Mouse (Mus musculus) thymus, adult 2 months (tissue): Measurements from ENCODE around the gene Rtp4. TPM values are rescaled to one million over a fixed set of nuclear protein-coding genes. Genes with fewer than 3 reads are reported as not detected.

Experiments used
- DNase-seq: peaks from one replicate; pipeline ENCODE4 v3.0.0; 2021
- H3K27ac ChIP-seq: fragments of 200-500 bp; 2 replicates; pipeline ENCODE4 v1.5.1; 2012; ENCODE audit warnings: low read length, control low read depth; ENCODE audit not compliant: control insufficient read depth, insufficient read depth
- H3K27me3 ChIP-seq: fragments of 200-500 bp; 2 replicates; pipeline ENCODE4 v1.6.1; 2012; ENCODE audit warnings: mild to moderate bottlenecking, low read length, moderate library complexity, mixed read lengths; ENCODE audit not compliant: control insufficient read depth, insufficient read depth
- H3K36me3 ChIP-seq: fragments of 200-500 bp; 2 replicates; pipeline ENCODE4 v1.6.1; 2012; ENCODE audit warnings: mild to moderate bottlenecking, low read length, moderate library complexity; ENCODE audit not compliant: control insufficient read depth, insufficient read depth
- H3K4me1 ChIP-seq: fragments of 200-500 bp; replicated peaks from 2 replicates; pipeline ENCODE4 v1.6.1; 2012; ENCODE audit warnings: low read length; ENCODE audit not compliant: control insufficient read depth, insufficient read depth
- H3K4me3 ChIP-seq: fragments of 200-500 bp; 2 replicates; pipeline ENCODE4 v1.5.1; 2012; ENCODE audit warnings: mild to moderate bottlenecking, low read length, control low read depth, moderate library complexity; ENCODE audit not compliant: control insufficient read depth, insufficient read depth
- CTCF ChIP-seq: fragments of 200-500 bp; IDR thresholded peaks from 2 replicates; pipeline ENCODE4 v1.5.1; 2012; ENCODE audit warnings: mild to moderate bottlenecking, control low read depth, low read length, moderate library complexity, borderline replicate concordance; ENCODE audit not compliant: control insufficient read depth, poor library complexity, insufficient read depth; ENCODE audit errors: extremely low read depth
- POLR2A ChIP-seq: fragments of 200-500 bp; IDR thresholded peaks from 2 replicates; pipeline ENCODE4 v1.6.1; 2012; ENCODE audit warnings: mild to moderate bottlenecking, low read length, control low read depth, moderate library complexity; ENCODE audit not compliant: control insufficient read depth, poor library complexity, insufficient read depth; ENCODE audit errors: extremely low read depth
- WGBS: fragments of 180-500 bp; shearing (Covaris S2); methylation state at CpG from one replicate; pipeline ENCODE4 v1.1.7; 2018; 5-methylcytosine and 5-hydroxymethylcytosine counted together
- polyA plus RNA-seq: library from polyadenylated mRNA; depleted of rRNA; stranded (reverse); fragments of >200 nt; gene quantifications from 2 replicates; pipeline ENCODE4 v1.2.3, GENCODE M21; 2012

The Rtp4 gene
- polyA plus RNA-seq, 1 experiment = 39.1 TPM

DNA sequence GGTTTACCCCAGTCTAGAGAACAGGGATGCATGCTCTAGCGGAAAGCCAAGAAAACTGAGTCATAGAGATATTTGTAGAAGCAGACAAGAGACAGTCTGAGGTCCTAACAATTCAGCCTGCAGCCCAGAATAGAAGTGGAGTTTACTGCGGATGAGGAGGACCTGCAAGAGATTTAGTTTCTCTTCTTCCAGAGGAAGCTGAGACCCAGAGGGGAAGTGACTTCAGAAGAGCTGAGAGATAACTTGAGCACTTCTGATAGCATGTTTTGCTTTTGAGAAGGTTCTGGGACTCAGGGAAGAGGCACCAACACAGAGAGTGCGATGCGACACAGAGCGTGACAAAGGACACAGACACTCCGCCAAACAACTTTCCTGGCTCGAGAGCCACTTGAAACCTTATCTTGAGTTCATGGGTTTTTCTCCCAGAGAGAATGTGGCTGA, 21.4 kb upstream of the Rtp4 start:
- no peak for TF ChIP-seq CTCF
- TF ChIP-seq POLR2A = no peak
- Histone ChIP-seq H3K4me1 (no peaks in the 10 kb centered on the region), H3K27ac (no peak overlapping the region), H3K36me3 (no peaks in the 10 kb centered on the region), H3K27me3 (no peaks in the 10 kb centered on the region), H3K4me3 (no peak overlapping the region)
- no peak for DNase-seq
- WGBS = 74% methylated on average over 7 of the region's 7 CpGs

DNA sequence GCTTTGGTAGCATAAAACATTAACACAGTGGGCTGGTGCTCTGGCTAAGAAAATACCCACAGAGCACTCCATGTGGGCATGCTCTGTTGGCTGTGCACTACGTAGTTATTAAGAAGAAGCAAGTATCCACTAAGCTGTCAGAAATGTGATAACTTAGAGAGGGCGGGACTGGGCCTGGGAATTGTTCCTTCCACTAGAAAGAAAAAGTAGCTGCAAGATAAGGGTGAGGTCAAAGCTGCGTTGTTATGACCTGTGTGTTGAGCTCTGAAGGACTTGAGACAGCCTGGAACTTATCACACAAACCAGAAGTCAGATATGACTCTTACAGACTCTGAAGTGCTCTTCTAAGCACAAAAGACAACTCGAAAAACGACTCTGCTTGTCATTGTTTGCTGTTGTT, 19.5 kb upstream of the Rtp4 start:
- 74% methylated on average over 5 of the region's 5 CpGs for WGBS
- no peaks in the 10 kb centered on the region for H3K36me3 ChIP-seq
- H3K27me3 ChIP-seq = no peaks in the 10 kb centered on the region
- no peaks in the 10 kb centered on the region for H3K4me1 ChIP-seq
- no peak for DNase-seq
- H3K27ac ChIP-seq = no peak overlapping the region
- TF ChIP-seq CTCF (no peak), POLR2A (no peak)
- H3K4me3 ChIP-seq = no peak overlapping the region

DNA sequence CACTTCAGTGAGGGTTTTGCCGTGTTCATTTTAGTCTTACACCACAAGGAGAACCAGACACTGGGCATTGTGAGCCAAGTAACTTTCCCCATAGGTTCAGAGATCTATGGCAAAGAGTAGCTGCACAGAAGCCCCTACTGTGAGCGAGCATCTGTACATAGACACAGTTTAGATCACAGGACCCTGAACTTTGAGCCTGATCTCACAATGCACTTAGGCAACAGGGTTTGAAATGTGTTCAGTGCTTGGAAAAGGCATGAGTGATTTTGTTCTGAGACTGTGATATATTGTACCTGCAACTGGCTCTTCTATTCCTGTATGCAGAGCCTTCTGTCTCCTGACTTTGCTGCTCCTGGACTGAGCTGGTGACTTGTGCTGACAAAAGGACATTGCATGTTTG, 18.8 kb upstream of the Rtp4 start:
- Histone ChIP-seq H3K4me3 (no peak overlapping the region), H3K36me3 (no peaks in the 10 kb centered on the region), H3K4me1 (no peaks in the 10 kb centered on the region), H3K27me3 (no peaks in the 10 kb centered on the region), H3K27ac (no peak overlapping the region)
- TF ChIP-seq POLR2A = no peak
- TF ChIP-seq CTCF = no peak
- no peak for DNase-seq
- 89% methylated on average over 2 of the region's 2 CpGs for WGBS

DNA sequence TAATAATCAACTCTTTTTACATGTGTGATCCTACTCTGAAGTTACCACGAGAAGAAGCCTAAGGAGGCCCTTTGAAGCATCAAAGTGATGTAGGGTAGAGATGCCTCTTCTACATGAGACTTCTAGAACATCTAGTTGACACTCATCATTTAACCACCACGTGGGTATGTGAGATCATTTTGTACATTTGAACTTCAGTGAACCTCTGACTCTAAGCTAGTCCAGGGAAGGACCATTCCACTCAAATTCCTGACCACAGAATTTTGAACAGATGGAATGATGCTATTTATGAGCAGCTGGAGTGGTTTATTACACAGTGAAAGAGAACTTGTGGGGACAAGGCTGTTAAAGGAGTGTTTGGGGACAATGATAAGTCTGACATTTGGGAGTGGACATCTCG, 17.6 kb upstream of the Rtp4 start:
- Histone ChIP-seq H3K4me1 (no peaks in the 10 kb centered on the region), H3K27ac (no peak overlapping the region), H3K4me3 (no peak overlapping the region), H3K27me3 (no peaks in the 10 kb centered on the region), H3K36me3 (no peaks in the 10 kb centered on the region)
- TF ChIP-seq CTCF (no peak), POLR2A (no peak)
- no peak for DNase-seq
- 71% methylated on average over 3 of the region's 3 CpGs for WGBS

DNA sequence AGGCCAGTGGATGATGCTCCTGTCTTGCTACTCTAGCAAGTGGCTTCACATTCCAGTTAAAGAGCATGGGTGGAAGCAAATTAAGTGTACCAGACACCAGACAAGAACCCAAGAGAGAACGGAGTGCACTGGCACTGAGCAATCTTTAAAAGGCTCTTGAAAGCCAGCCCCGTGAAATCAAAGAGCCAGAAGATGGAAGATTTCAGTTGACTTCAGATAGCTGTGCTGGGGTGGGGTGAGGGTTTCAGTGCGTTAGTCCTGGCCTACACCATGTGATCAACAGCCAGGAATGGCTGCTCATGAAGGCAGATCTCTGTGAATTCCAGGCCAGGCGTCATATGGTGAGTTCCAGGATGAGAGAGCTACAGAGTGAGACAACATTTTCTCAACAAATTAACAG, 16.7 kb upstream of the Rtp4 start:
- TF ChIP-seq CTCF = no peak
- TF ChIP-seq POLR2A = no peak

DNA sequence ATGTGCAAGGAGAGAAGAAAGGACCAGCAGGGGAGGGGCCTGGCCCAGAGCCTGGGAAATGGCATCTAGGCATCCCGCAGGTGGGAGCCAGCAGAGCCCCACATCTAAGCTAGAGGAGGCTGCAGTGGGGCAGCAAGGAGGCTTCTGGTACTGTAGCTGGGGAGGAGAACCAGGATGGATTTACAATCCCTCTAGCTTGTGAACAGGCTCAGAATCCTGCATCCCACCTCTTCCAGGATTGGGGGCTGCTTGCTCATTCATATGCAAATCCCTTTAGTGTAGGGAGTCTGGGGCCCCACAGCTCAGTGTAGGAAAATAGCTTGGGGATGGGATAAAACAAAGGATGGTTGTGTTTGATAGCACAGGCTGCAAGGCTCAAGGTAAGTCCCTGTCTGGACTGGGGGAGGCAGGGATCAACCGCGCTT, 15.8 kb upstream of the Rtp4 start:
- no peak overlapping the region for H3K27ac ChIP-seq
- H3K27me3 ChIP-seq = no peaks in the 10 kb centered on the region
- no peak overlapping the region for H3K4me3 ChIP-seq
- 74% methylated on average over 3 of the region's 3 CpGs for WGBS
- H3K36me3 ChIP-seq = no peaks in the 10 kb centered on the region
- no peak for DNase-seq
- TF ChIP-seq POLR2A (no peak), CTCF (no peak)
- no peaks in the 10 kb centered on the region for H3K4me1 ChIP-seq

More for the DNA sequence above, 16.7 kb upstream of the Rtp4 start:
- 65% methylated on average over 4 of the region's 4 CpGs for WGBS
- no peak overlapping the region for H3K4me3 ChIP-seq
- no peaks in the 10 kb centered on the region for H3K4me1 ChIP-seq
- no peaks in the 10 kb centered on the region for H3K27me3 ChIP-seq
- H3K36me3 ChIP-seq = no peaks in the 10 kb centered on the region
- DNase-seq = no peak
- no peak overlapping the region for H3K27ac ChIP-seq
